Mouse (Mus musculus) T-cell, adult 2 months (primary cell): ENCODE measurements around the gene Fbxl19.

Source experiments
- DNase-seq: peaks from one replicate; pipeline ENCODE4 v3.0.0; 2022; ENCODE audit warnings: low spot score

Fbxl19 gene

GRCm38 (mm10) chr7:127801010-127801621, 56.8 kb downstream of the Fbxl19 start:
- no peak for DNase-seq

GRCm38 (mm10) chr7:127802313-127802712, 58.0 kb downstream of the Fbxl19 start:
- no peak for DNase-seq

GRCm38 (mm10) chr7:127808821-127809220, 64.5 kb downstream of the Fbxl19 start:
- DNase-seq, result no peak

- DNase-seq, result no peak
Observed at GRCm38 (mm10) chr7:127809846-127810245, 65.5 kb downstream of the Fbxl19 start.

- no peak for DNase-seq
Observed at GRCm38 (mm10) chr7:127810650-127811049, 66.3 kb downstream of the Fbxl19 start.

GRCm38 (mm10) chr7:127811240-127811639, 66.9 kb downstream of the Fbxl19 start:
- DNase-seq, result no peak

GRCm38 (mm10) chr7:127812292-127812691, 67.9 kb downstream of the Fbxl19 start:
- no peak for DNase-seq

GRCm38 (mm10) chr7:127813821-127814220, 69.5 kb downstream of the Fbxl19 start:
- no peak for DNase-seq

- no peak for DNase-seq
Observed at GRCm38 (mm10) chr7:127814241-127814921, 70.0 kb downstream of the Fbxl19 start.

- no peak for DNase-seq
Observed at GRCm38 (mm10) chr7:127815116-127815665, 70.8 kb downstream of the Fbxl19 start.

GRCm38 (mm10) chr7:127815954-127816821, 71.8 kb downstream of the Fbxl19 start:
- DNase-seq, result no peak

GRCm38 (mm10) chr7:127817053-127817452, 72.7 kb downstream of the Fbxl19 start:
- DNase-seq, result no peak

GRCm38 (mm10) chr7:127817776-127818175, 73.4 kb downstream of the Fbxl19 start:
- DNase-seq, result no peak
